ENCODE assay signal across 14 mouse cellular contexts in the genomic region with DNA sequence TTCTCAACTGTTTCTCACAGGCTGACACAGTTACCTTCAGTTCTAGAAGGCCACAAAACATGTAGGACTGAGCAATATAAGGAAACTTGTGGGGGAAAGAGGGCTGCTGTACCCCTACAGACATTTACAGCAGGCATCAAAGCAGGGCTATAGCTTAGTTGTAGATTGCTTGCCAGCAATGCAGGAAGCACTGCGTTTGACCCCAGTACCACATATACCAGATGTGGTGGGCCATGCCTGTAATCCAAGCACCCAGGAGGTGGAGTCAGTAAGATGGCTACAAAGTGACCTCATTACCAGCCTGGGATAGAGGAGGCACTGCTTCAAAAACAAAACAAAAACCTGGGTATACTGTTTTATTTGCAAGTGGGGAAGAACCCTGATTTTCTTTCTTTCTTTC.
A peak's percentile ranks its signal among the peaks of the same experiment; 100 is the strongest.
DNase-seq lines count a peak whose midpoint lies in the region; ATAC-seq and TF ChIP-seq lines count a peak whose summit lies in the region.
"Had no signal": no experiment of that assay in that cellular context is flagged by ENCODE, and none has a peak within 500 bp of the region (broad histone marks: within the 10 kb centered on the region; RNA-seq: fewer than 3 reads in every experiment).

No protein-coding gene starts in this region.

- no peak for TF ChIP-seq CTCF in cerebellum, adult 2 months (IDR thresholded peaks at IDR 0.05; ENCODE audit: borderline replicate concordance, insufficient read depth, low read depth, low read length)

- H3K4me3 ChIP-seq in limb, embryonic 10.5 days, result no peak overlapping the region
- no peak overlapping the region for H3K4me3 ChIP-seq in cerebellum, adult 2 months (replicated peaks; ENCODE audit: insufficient read depth, low read depth, low read length)
- H3K4me3 ChIP-seq: intestine, embryonic 15.5 days; liver, embryonic 15.5 days; megakaryocyte, embryonic 14.5 days; myocyte had no signal

- peak overlapping the region; percentile 19; the same call in 1 of the 2 replicates for H3K27ac ChIP-seq in limb, embryonic 10.5 days
- H3K27ac ChIP-seq in cerebellum, adult 2 months (ENCODE audit: insufficient read depth, low read length), result no peak overlapping the region
- H3K27ac ChIP-seq: intestine, embryonic 15.5 days; liver, embryonic 15.5 days had no signal

- intact Hi-C loops in left cerebral cortex, postnatal 14 days (cut with DNase I), result no loop called here

- H3K27me3 ChIP-seq in limb, embryonic 10.5 days (ENCODE audit: low read depth, poor library complexity, severe bottlenecking), result no peaks in the 10 kb centered on the region
- H3K27me3 ChIP-seq in cerebellum, adult 2 months (ENCODE audit: control insufficient read depth, insufficient read depth, low read length), result no peaks in the 10 kb centered on the region
- H3K27me3 ChIP-seq: intestine, embryonic 15.5 days; liver, embryonic 15.5 days had no signal

- H3K9me3 ChIP-seq in limb, embryonic 10.5 days (replicated peaks), result no peaks in the 10 kb centered on the region
- H3K9me3 ChIP-seq: intestine, embryonic 15.5 days; liver, embryonic 15.5 days; megakaryocyte, embryonic 14.5 days had no signal

- H3K4me1 ChIP-seq in limb, embryonic 10.5 days, result peaks cover 34% of the 10 kb centered on the region
- H3K4me1 ChIP-seq in cerebellum, adult 2 months (ENCODE audit: control insufficient read depth, insufficient read depth, low read length), result peaks cover 24% of the 10 kb centered on the region

- no peaks in the 10 kb centered on the region for H3K36me3 ChIP-seq in limb, embryonic 10.5 days
- H3K36me3 ChIP-seq: intestine, embryonic 15.5 days; liver, embryonic 15.5 days had no signal

- TF ChIP-seq POLR2A in cerebellum, adult 2 months (IDR thresholded peaks at IDR 0.05; ENCODE audit: borderline replicate concordance, insufficient read depth, low read length), result no peak

- WGBS in limb, embryonic 10.5 days, result 14% methylated on average over 1 of the region's 1 CpGs
- 81% methylated on average over 1 of the region's 1 CpGs for WGBS in cerebellum, adult 2 months

- peak; percentile 70 for DNase-seq in CD4-positive helper T cell, adult 2 months (ENCODE audit: low read depth, low spot score)
- DNase-seq in limb, embryonic 10.5 days (ENCODE audit: low spot score), result peak; percentile 50
- DNase-seq in thymus, postnatal 0 days (ENCODE audit: low spot score), result peak; percentile 80
- no peak for DNase-seq in left cerebral cortex, postnatal 14 days (ENCODE audit: low spot score in 2 of 2)
- DNase-seq in spleen, adult 18-20 months, result no peak
- DNase-seq in cerebellum, adult 2 months, result no peak
- DNase-seq: gastrocnemius, postnatal 36 days; kidney, postnatal 14 days had no signal

- peak; percentile 50 for ATAC-seq in activated CD4-positive, CD25-positive, alpha-beta regulatory T cell, adult 4 months
- ATAC-seq: forebrain, embryonic 14.5 days; intestine, embryonic 15.5 days had no signal

Comparison
In these comparisons a context has a peak if more than half of its experiments do, and no peak if none do; other contexts are left out.
1. DNase-seq: peak in CD4-positive helper T cell, adult 2 months (single experiment), limb, embryonic 10.5 days (single experiment) and thymus, postnatal 0 days (single experiment); none in left cerebral cortex, postnatal 14 days (0 of 2), spleen, adult 18-20 months (0 of 2) and cerebellum, adult 2 months (0 of 2).